10 mouse cellular contexts compared by ENCODE assay signal in genomic region chr1:170845448-170846307, GRCm38 (mm10). TPM values are rescaled to one million over a fixed set of nuclear protein-coding genes. Genes with fewer than 3 reads are reported as not detected.
A peak's percentile ranks its signal among the peaks of the same experiment; 100 is the strongest.
DNase-seq lines count a peak whose midpoint lies in the region; ATAC-seq and TF ChIP-seq lines count a peak whose summit lies in the region.
"Had no signal": no experiment of that assay in that cellular context is flagged by ENCODE, and none has a peak within 500 bp of the region (broad histone marks: within the 10 kb centered on the region; RNA-seq: fewer than 3 reads in every experiment).

No protein-coding gene starts in this region.

- H3K4me3 ChIP-seq in bone marrow, adult 2 months (replicated peaks; ENCODE audit: control insufficient read depth, low read depth, low read length), result peak overlapping the region; percentile 60
- H3K4me3 ChIP-seq in heart, embryonic 11.5 days (ENCODE audit: low read depth, low read length), result no peak overlapping the region; the same call in 1 of the 2 replicates
- peak overlapping the region; percentile 31 for H3K4me3 ChIP-seq in liver, embryonic 16.5 days (ENCODE audit: low read depth, low read length)

- peak overlapping the region; percentile 62 for H3K9ac ChIP-seq in heart, embryonic 11.5 days (ENCODE audit: low read depth, low read length)
- H3K9ac ChIP-seq in liver, embryonic 16.5 days (ENCODE audit: low read depth, low read length), result peak overlapping the region; percentile 42

- no peaks in the 10 kb centered on the region for H3K27me3 ChIP-seq in heart, embryonic 11.5 days (ENCODE audit: control insufficient read depth, insufficient read depth, low read length)
- no peaks in the 10 kb centered on the region for H3K27me3 ChIP-seq in liver, embryonic 16.5 days (ENCODE audit: control insufficient read depth, insufficient read depth, low read depth, low read length)

- DNase-seq in left cerebral cortex, postnatal 4 days, result peak; percentile 7
- no peak for DNase-seq in left cerebral cortex, adult 9 months (ENCODE audit: low spot score in 2 of 2)
- DNase-seq in right cerebral cortex, postnatal 4 days, result no peak
- DNase-seq in urinary bladder, postnatal 4 days (ENCODE audit: low spot score in 2 of 2), result no peak
- DNase-seq in embryo, embryonic 11 days, result no peak
- DNase-seq: gastrocnemius, postnatal 25 days; thymus, adult 18-20 months had no signal

- 0 out of 2 replicates have a peak, but pooled peaks cover 2% of the 10 kb centered on the region for H3K36me3 ChIP-seq in heart, embryonic 11.5 days (ENCODE audit: control insufficient read depth, insufficient read depth, low read length)
- H3K36me3 ChIP-seq in liver, embryonic 16.5 days (ENCODE audit: control insufficient read depth, insufficient read depth), result peaks cover 8% of the 10 kb centered on the region; the same call in 1 of the 2 replicates

- no peaks in the 10 kb centered on the region for H3K9me3 ChIP-seq in heart, embryonic 11.5 days (replicated peaks; ENCODE audit: control insufficient read depth, low read length)
- H3K9me3 ChIP-seq in liver, embryonic 16.5 days (replicated peaks; ENCODE audit: control insufficient read depth, low read length), result no peaks in the 10 kb centered on the region

- intact Hi-C loops in left cerebral cortex, postnatal 4 days (cut with DNase I), result no loop called here

- H3K4me2 ChIP-seq in heart, embryonic 11.5 days, result peak overlapping the region; percentile 57
- peak overlapping the region; percentile 46 for H3K4me2 ChIP-seq in liver, embryonic 16.5 days (ENCODE audit: low read depth, low read length)

- H3K4me1 ChIP-seq in bone marrow, adult 2 months (ENCODE audit: control insufficient read depth, insufficient read depth, low read length), result no peaks in the 10 kb centered on the region; the same call in 1 of the 2 replicates
- H3K4me1 ChIP-seq in heart, embryonic 11.5 days (ENCODE audit: control insufficient read depth, insufficient read depth, low read length), result peaks cover 20% of the 10 kb centered on the region
- peaks cover 20% of the 10 kb centered on the region for H3K4me1 ChIP-seq in liver, embryonic 16.5 days (ENCODE audit: control insufficient read depth, low read depth, low read length)

- H3K27ac ChIP-seq in bone marrow, adult 2 months (ENCODE audit: control insufficient read depth, insufficient read depth, low read depth, low read length, poor library complexity), result peak overlapping the region; percentile 70
- peak overlapping the region; percentile 73 for H3K27ac ChIP-seq in heart, embryonic 11.5 days (ENCODE audit: low read depth, low read length)
- peak overlapping the region; percentile 78 for H3K27ac ChIP-seq in liver, embryonic 16.5 days (ENCODE audit: low read length)

- TF ChIP-seq CTCF in bone marrow, adult 2 months (IDR thresholded peaks at IDR 0.05; ENCODE audit: control insufficient read depth, insufficient read depth, low read length), result no peak

- no peak for TF ChIP-seq POLR2A in bone marrow, adult 2 months (IDR thresholded peaks at IDR 0.05; ENCODE audit: borderline replicate concordance, control insufficient read depth, low read depth, low read length)

- whole genome bisulfite sequencing in bone marrow, adult 2 months, result 8% methylated on average over 10 of the region's 10 CpGs
- 13% methylated on average over 10 of the region's 10 CpGs for WGBS in heart, embryonic 11.5 days (ENCODE audit: insufficient replicate concordance)
- WGBS in liver, embryonic 16.5 days (ENCODE audit: insufficient replicate concordance), result 10% methylated on average over 10 of the region's 10 CpGs

- peak; percentile 60; the same call in 1 of the 2 replicates for ATAC-seq in heart, embryonic 11.5 days (replicated peaks; ENCODE audit: insufficient number of reproducible peaks, low FRiP score, low TSS enrichment)
- peak; percentile 91 for ATAC-seq in liver, embryonic 16.5 days (ENCODE audit: low read depth)

RNA-seq across cellular contexts. Expression of gene Atf6, which starts 21.9 kb away (rescaled TPM):
- total RNA-seq in left cerebral cortex, postnatal 4 days (2021), result 10 to 100 TPM; 14.1 to 14.8 TPM
- polyA plus RNA-seq in bone marrow, adult 2 months (2011; ENCODE audit: insufficient read depth, insufficient read length, low replicate concordance, missing spikeins), result 3.8 and 7.7 TPM in 2 replicates
- 13.7 and 17.0 TPM in 2 replicates for polyA plus RNA-seq in heart, embryonic 11.5 days (2014; fragmentation: Nextera tagmentation; extraction: Ambion mirVana)
- 6.4 and 6.9 TPM in 2 replicates for polyA plus RNA-seq in liver, embryonic 16.5 days (2015; fragmentation: Nextera tagmentation; extraction: Ambion mirVana)

RNA-seq across cellular contexts. Expression of gene Gm26620, which starts 39.2 kb away (rescaled TPM):
- 1 to 10 TPM in 1 of 2 experiments, not detected in 1; 1.3 TPM for total RNA-seq in left cerebral cortex, postnatal 4 days (2021)
- polyA plus RNA-seq in bone marrow, adult 2 months (2011; ENCODE audit: insufficient read depth, insufficient read length, low replicate concordance, missing spikeins), result 2.4 and 4.4 TPM in 2 replicates
- 0.38 and 0.66 TPM in 2 replicates for polyA plus RNA-seq in heart, embryonic 11.5 days (2014; fragmentation: Nextera tagmentation; extraction: Ambion mirVana)
- 0.42 and 0.44 TPM in 2 replicates for polyA plus RNA-seq in liver, embryonic 16.5 days (2015; fragmentation: Nextera tagmentation; extraction: Ambion mirVana)

RNA-seq across cellular contexts. Expression of gene Dusp12, which starts 39.7 kb away (rescaled TPM):
- total RNA-seq in left cerebral cortex, postnatal 4 days (2021), result 10 to 100 TPM; 24.4 to 24.8 TPM
- 7.5 and 18.2 TPM in 2 replicates for polyA plus RNA-seq in bone marrow, adult 2 months (2011; ENCODE audit: insufficient read depth, insufficient read length, low replicate concordance, missing spikeins)
- 25.6 and 28.0 TPM in 2 replicates for polyA plus RNA-seq in heart, embryonic 11.5 days (2014; fragmentation: Nextera tagmentation; extraction: Ambion mirVana)
- 20.5 and 21.4 TPM in 2 replicates for polyA plus RNA-seq in liver, embryonic 16.5 days (2015; fragmentation: Nextera tagmentation; extraction: Ambion mirVana)
